14 mouse cellular contexts compared by ENCODE assay signal in the genomic region with DNA sequence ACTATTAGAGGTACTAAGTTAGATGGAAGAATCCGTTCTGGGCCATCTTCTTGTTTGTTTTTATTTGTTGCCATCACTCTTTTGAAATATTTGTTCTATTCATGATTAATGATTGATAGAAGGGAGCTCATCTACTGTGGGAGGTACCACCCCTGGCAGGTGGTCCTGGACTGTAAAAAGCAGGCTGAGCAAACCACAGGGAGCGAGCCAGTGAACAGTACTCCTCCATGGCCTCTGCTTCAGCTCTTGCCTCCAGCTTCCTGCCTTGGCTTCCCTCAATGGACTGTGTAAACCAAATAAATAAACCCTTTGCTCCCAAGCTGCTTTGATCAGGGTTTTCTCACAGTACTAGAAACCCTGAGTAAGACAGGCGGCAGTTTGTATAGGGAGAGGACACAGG.
"Had no signal": no experiment of that assay in that cellular context is flagged by ENCODE, and none has a peak within 500 bp of the region (broad histone marks: within the 10 kb centered on the region; RNA-seq: fewer than 3 reads in every experiment).

No protein-coding gene starts in this region.

- ATAC-seq: inflammation-experienced regulatory T-cells, adult 6 months; intestine, postnatal 0 days; midbrain, embryonic 13.5 days had no signal

- H3K4me3 ChIP-seq: layer of hippocampus, adult 2 months; limb, embryonic 12.5 days; midbrain, embryonic 13.5 days; stomach, embryonic 15.5 days had no signal

- H3K27ac ChIP-seq: layer of hippocampus, adult 2 months; limb, embryonic 12.5 days; midbrain, embryonic 13.5 days; stomach, embryonic 15.5 days had no signal

- H3K9me3 ChIP-seq: limb, embryonic 12.5 days; midbrain, embryonic 13.5 days; stomach, embryonic 15.5 days had no signal

- H3K27me3 ChIP-seq: limb, embryonic 12.5 days; midbrain, embryonic 13.5 days; stomach, embryonic 15.5 days had no signal

- H3K36me3 ChIP-seq: limb, embryonic 12.5 days; midbrain, embryonic 13.5 days; stomach, embryonic 15.5 days had no signal

- H3K9ac ChIP-seq: limb, embryonic 12.5 days; midbrain, embryonic 13.5 days; stomach, embryonic 15.5 days had no signal

- DNase-seq: kidney, adult 9 months; kidney, postnatal 10 days; kidney, postnatal 4 days; lung, adult 18-20 months; lung, postnatal 10 days; lung, postnatal 4 days; right cerebral cortex, postnatal 14 days; thymus, postnatal 36 days had no signal

- H3K4me2 ChIP-seq: limb, embryonic 12.5 days; midbrain, embryonic 13.5 days; stomach, embryonic 15.5 days had no signal

- H3K4me1 ChIP-seq: limb, embryonic 12.5 days; midbrain, embryonic 13.5 days; stomach, embryonic 15.5 days had no signal
